Mouse (Mus musculus) CH12F3 (cell line): ENCODE results near the gene Kif12.

Source experiments
- in situ Hi-C: fragments of 300-500 bp; cut with MboI; formaldehyde crosslinking; loops from 2 replicates; pipeline ENCODE4 v1.14.3; 2020; ENCODE audit warnings: low sequenced_read_pairs

Kif12 gene

DNA sequence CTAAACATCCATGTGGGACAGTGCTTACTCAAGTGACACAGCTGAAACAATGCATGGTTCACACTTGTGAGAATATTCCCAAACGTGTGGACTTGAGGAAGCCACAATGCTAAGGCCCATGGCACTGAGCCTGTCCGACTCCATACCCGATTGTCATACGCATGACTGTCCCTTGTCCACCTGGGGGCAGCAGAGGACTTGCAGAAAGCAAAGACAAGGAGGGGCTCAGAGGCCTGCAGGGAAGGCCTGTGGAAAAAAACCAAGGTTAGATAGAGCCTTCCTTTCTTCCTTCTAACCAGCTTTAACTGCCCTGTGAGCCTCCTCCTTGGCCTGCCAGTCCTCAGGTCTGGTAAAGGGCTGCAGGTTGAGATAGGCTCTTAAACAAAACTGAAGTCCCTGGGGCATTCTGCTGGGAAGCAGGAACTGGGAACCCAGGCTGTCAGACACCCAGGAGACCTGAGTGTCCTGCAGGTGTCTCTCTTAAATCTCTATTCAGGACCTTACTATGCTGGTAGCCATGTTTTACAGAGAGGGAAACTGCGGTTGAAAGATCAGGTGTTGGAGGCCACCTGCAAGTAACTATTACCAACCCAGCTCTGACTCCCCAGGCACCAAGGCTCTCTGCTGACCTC lies 12.9 kb downstream of the Kif12 start:
- in situ Hi-C loops: no loop called here

DNA sequence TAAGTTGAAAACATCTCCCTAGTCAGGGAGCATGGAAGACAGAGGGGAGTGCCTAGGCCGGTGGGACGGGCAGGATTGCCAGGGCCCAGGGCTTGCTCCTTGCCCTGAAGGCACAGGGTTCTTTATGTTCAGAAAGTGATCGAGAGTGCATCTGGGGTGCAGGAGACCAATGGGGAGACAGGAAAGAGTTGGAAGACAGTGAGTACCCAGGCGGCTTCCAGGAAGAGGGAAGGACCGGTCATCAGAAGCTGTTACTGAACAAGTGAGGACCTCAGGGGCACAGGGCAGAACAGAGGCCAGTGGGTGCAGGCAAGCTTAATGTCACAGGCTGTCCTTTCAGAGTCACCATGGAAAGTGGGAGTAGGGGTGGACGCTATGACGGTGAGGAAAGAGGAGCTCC lies 13.7 kb downstream of the Kif12 start:
- in situ Hi-C loops: no loop called here

DNA sequence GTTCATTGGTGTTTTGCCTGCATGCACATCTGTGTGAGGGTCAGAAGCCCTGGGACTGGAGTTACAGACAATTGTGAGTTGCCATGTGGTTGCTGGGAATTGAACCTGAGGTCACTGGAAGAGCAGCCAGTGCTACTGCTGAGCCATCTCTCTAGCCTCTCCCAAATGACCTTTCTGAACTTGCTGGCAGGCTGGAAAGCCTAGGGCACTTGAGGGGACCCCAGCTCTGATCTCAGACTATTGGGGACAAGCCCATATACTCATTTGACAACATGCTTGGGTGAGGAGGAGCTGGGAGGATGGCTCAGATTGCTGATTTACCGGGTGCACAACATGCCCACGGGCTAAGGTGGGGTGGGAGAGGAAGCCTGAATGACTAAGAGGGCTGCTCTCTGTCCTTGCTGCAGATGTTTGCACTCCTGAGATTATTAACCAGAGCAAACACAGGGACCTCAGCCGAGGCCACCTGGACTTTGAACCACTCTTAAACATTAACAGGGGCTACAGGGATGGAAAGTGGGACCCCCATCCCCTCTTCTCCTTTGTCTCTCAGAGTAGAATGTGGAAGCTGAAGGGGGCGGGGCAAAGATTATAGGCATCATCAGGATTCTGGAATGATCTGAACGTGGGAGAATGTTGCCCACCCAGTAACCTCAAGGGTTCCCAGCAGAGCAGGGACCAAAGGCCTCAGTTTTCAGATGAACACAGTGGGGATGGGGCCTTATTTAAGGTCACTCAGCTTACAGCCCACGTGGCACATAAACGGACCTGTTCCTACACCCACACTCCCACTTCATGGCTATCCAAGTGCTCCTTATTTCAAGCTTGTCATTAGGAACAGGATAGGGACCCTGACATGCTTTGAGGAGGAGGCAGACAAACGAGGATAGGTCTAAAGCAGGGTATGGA lies 15.0 kb downstream of the Kif12 start:
- in situ Hi-C loops: no loop called here

DNA sequence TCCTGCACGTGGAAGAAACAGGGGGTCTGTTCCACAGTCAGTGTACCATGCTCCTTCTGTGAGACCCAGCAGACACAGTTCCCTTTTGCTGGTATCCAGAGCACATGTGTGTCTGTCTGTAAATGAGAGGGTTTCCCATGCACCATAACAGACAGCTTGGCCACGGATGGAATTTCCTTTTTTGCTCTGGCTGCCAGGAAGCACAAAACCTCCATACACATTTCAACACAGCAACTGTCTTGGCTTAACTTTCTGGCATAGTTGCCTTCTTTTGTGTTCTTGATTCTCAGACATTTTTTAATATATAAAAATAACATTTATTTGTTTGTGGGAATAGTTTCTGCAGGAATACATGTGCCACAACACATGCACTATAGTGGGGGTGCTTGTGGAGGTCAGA lies 16.3 kb downstream of the Kif12 start:
- in situ Hi-C loops: no loop called here

DNA sequence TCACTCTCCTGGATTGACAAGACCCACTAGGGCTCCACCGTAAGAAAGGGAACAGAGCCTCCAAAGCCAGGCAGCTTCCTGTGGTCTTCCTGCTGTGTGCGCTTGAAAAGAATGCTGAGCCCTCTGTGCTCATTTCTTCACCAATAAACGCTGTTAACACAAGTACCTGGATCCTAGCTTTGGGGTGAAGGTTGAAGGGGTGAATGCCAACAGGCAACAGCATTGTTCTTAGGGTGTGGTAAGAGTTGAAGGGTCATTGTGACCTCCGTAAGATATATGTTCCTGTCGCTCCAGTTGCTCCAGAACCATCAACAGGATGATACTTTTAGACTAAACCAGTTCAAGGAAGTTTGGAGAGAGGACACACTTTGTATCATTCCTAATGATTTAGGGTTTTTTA lies 17.2 kb downstream of the Kif12 start, which contains the start of gene Ambp:
Gene Ambp (minus strand): TSS at position 101 of the 400 bp plus-strand sequence.
- in situ Hi-C loops: no loop called here

DNA sequence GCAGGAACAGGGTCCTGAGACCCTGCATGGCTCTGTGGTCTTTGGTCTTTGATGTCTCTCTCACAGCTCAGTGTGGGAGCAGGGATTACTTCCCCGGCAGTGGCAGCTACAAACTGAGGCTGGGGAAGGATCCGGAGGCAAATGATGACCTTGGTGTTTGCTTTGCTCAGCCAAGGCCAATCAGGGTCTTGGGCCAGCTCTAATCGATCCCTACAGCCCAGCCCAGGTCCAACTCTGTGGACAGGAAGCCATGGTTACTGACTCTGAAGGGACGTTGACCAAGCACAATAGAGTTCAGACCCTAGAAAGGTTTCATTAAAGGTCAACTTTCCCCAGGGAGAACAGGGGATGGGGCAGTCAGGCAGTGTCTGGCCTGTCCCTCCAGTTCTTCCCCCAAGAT lies 17.9 kb downstream of the Kif12 start:
- in situ Hi-C loops: no loop called here

DNA sequence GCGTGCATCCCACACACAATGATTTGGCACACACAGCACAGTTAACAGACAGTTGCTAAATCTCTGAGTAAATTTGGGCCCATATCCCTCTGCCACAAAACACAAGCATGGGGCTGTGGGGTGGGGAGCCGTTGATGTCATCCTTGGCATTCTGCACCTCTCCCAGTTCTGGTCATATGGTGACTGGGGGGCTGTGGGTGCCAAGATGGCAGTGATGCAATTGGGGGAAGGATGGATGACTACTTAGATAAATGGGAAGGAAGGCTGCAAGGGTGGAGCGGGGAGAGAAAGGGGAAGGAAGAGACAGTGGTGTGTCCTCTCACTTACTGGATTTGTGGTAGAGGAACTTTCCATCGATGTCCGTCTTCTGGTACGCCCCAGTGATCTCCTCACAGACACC lies 20.8 kb downstream of the Kif12 start:
- in situ Hi-C loops: no loop called here

DNA sequence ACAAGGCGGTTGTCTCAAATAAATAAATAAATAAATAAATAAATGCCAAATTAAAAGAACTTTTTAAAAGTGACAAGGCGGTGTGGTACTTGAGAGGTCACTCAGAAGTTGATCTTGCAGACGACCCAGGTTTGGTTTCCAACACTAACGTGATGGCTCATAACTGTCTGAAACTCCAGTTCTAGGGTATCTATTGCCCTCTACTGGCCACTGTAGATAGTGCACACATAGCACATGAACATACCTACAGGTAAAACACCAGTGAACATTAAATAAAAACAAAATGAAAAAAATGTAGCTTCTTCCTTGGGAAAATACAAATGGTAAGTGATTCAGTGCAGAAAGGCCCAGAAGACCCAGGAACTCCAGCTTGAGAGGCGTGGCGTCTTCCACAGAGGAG lies 24.7 kb downstream of the Kif12 start:
- in situ Hi-C loops: no loop called here

DNA sequence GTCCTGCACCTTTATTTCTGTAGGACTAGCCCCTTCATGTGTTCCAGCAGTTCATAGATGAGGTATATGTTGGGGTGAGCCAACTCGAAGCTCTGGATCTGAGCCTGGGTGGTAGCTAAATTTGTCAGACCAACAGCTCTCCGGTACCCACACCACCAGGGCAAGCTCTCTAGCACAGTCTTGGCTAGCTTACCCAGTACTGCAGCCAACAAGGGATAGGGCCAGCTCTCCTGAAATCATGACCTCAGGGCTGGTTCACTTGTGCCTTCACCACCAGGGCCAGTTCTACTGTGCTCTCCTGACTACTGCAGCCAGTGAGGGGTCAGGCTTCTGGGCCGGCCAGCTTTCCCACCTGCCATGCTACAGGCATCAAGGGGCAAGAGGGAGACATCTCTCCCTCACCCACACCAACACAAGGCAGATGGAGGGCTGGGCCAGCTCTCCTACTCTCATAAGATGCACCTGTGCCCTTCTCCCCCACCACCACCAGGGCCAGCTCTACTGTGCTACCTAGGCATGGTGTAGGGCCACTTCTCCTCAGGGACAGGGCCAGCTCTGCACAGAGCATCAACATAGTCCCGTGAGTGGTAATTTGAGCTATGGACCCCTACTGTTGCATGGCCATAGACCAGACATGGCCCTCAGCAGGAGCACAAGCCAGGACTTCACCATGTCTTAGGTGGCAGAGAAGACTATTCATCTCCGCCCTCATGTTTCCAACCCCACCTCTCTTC lies 41.9 kb downstream of the Kif12 start:
- in situ Hi-C loops: no loop called here

DNA sequence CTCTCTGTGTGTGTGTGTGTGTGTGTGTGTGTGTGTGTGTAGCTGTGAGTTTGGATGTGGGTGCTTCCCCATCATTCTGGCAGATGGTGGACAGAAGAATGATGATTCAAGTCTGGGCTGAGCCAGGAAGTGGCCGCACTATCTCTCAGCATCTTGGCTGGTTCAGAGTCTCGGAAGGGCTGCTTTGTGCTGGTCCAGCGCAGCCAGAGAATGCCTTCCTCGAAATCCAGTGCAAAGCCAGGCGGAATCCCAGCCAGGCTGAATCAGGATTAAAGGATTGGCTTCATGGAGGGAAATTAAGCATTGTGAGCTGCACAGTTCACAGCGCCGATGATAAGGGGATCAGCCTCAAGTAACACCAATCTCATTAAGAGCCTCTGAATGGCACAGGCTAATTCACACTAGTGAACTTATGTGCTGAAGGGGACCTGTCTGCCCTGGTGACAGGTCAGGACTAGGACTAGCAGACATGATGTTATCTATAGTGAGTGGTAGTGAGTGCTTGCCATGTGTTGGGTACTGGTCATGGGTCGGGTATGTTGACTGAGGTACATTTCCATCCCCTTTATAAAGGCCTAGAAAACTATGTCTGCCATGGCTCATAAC lies 47.0 kb downstream of the Kif12 start:
- in situ Hi-C loops: no loop called here

DNA sequence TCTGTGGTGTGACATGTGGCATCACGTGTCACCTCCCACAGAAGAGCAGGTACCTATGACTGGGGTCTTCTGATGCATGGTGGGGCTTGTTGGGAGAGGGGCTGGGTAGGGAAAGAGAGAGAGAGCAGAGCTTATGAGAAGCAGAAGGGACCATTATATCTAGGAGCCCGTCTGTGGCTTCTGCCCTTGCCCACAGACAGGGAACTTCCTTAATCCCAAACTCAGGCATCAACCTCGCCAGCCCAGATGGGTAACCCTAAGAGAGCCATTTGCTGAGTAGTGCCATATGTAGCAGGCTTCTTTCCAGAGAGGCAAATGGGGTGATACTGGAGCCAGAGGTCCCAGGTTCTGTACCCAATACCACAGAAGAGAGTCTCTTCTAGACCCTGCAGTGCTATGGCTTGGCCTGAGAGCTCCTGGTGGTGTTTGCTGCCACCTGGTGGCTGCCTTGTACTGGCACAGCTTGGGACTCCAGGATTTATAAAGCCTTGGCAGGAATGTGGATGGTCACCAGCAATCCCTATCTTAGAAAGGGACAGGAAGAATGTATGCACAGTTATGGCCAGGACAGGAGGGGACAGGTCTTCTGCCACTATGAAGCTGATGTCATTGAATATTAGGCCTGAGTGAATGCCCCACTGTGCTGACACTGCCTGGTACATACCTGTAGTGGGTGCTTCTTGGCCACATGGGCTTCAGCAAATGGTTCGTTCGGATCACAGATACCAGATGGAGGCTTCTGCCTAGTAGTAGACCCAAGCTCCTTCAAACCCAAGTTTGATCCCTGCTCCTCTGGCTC lies 53.1 kb downstream of the Kif12 start:
- in situ Hi-C loops: loop anchor here (10.0 kb wide), 1 partner anchor 204 kb away; no protein-coding TSS in a partner anchor
